Mouse (Mus musculus) spleen, adult 2 months (tissue): ENCODE data around the gene Dlg5. TPM values are rescaled to one million over a fixed set of nuclear protein-coding genes. Genes with fewer than 3 reads are reported as not detected.

Experiments
- DNase-seq, 2 experiments: peaks; one replicate each; pipeline versions ENCODE4 v3.0.0 to v3.0.0-alpha.2; 2012 to 2021; ENCODE audit warnings: low spot score in 2 of 2, low read depth in 1 of 2
- H3K27ac ChIP-seq: fragments of 200-500 bp; 2 replicates; pipeline ENCODE4 v1.5.1; 2012; ENCODE audit warnings: low read length, inconsistent platforms; ENCODE audit not compliant: insufficient read depth
- H3K27me3 ChIP-seq: fragments of 200-500 bp; 2 replicates; pipeline ENCODE4 v1.6.1; 2012; ENCODE audit warnings: mild to moderate bottlenecking, moderate library complexity, low read length, inconsistent platforms; ENCODE audit not compliant: control insufficient read depth, insufficient read depth
- H3K36me3 ChIP-seq: fragments of 200-500 bp; 2 replicates; pipeline ENCODE4 v1.6.1; 2012; ENCODE audit warnings: mild to moderate bottlenecking, low read length, inconsistent platforms; ENCODE audit not compliant: control insufficient read depth, insufficient read depth
- H3K4me1 ChIP-seq: fragments of 200-500 bp; 2 replicates; pipeline ENCODE4 v1.6.1; 2011; ENCODE audit warnings: inconsistent platforms; ENCODE audit not compliant: control insufficient read depth, insufficient read depth, insufficient read length
- H3K4me3 ChIP-seq: fragments of 200-500 bp; 2 replicates; pipeline ENCODE4 v1.5.1; 2011; ENCODE audit warnings: mild to moderate bottlenecking, inconsistent platforms; ENCODE audit not compliant: insufficient read depth, insufficient read length; ENCODE audit errors: extremely low read depth
- CTCF ChIP-seq: fragments of 200-500 bp; IDR thresholded peaks from 2 replicates; pipeline ENCODE4 v1.5.1; 2011; ENCODE audit warnings: mild to moderate bottlenecking, inconsistent platforms; ENCODE audit not compliant: insufficient read depth, insufficient read length, insufficient replicate concordance; ENCODE audit errors: extremely low read depth
- POLR2A ChIP-seq: fragments of 200-500 bp; IDR thresholded peaks from 2 replicates; pipeline ENCODE4 v1.6.1; 2011; ENCODE audit warnings: low read depth, low read length, inconsistent platforms
- WGBS: fragments of 180-500 bp; shearing (Covaris S2); methylation state at CpG from one replicate; pipeline ENCODE4 v1.1.7; 2018; 5-methylcytosine and 5-hydroxymethylcytosine counted together
- polyA plus RNA-seq: library from polyadenylated mRNA; depleted of rRNA; stranded (reverse); fragments of >200 nt; gene quantifications from 2 replicates; pipeline ENCODE4 v1.2.3, GENCODE M21; 2012

Dlg5 gene
- polyA plus RNA-seq, 1 experiment, result 6.5 TPM

- H3K4me1 ChIP-seq, result no peaks in the 10 kb centered on the region
- H3K36me3 ChIP-seq, result no peaks in the 10 kb centered on the region
- no peak overlapping the region for H3K4me3 ChIP-seq
- DNase-seq, result no peak
- no peak overlapping the region for H3K27ac ChIP-seq
- no peaks in the 10 kb centered on the region for H3K27me3 ChIP-seq
- 54% methylated on average over 2 of the region's 2 CpGs for WGBS
- TF ChIP-seq POLR2A (no peak), CTCF (no peak)
These were observed 29.8 kb upstream of the Dlg5 start for GRCm38 (mm10) chr14:24275534-24275933.

- no peaks in the 10 kb centered on the region for H3K4me1 ChIP-seq
- no peak overlapping the region for H3K4me3 ChIP-seq
- WGBS, result 68% methylated on average over 2 of the region's 2 CpGs
- no peak for DNase-seq
- H3K27me3 ChIP-seq, result no peaks in the 10 kb centered on the region
- no peak overlapping the region for H3K27ac ChIP-seq
- no peaks in the 10 kb centered on the region for H3K36me3 ChIP-seq
- TF ChIP-seq CTCF (no peak), POLR2A (no peak)
These were observed 27.9 kb upstream of the Dlg5 start for GRCm38 (mm10) chr14:24273575-24273974.

DNA sequence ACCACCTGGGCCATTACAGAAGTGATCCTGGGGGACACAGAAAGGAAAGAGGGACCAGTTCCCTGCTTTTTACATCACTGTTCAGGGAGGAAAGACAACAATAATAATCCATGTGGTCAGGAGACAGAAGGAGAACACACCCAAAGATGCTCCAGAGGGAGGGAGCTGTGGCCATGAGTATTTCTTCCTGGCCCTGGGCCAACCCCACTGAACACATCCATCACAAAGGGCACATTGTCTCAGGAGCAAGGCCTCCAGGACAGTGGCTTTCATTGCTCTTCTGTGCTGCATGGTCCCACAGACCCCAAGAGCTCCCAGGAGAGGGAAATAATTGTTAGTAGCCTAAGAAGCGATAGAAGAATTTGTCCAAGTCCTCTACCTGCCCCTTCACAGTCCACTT, 23.9 kb upstream of the Dlg5 start:
- no peak overlapping the region for H3K4me3 ChIP-seq
- no peaks in the 10 kb centered on the region for H3K4me1 ChIP-seq
- DNase-seq, result no peak
- H3K36me3 ChIP-seq, result no peaks in the 10 kb centered on the region
- no peak overlapping the region for H3K27ac ChIP-seq
- TF ChIP-seq CTCF (no peak), POLR2A (no peak)
- 74% methylated on average over 1 of the region's 1 CpGs for WGBS
- H3K27me3 ChIP-seq, result no peaks in the 10 kb centered on the region

- no peak for DNase-seq
- H3K4me1 ChIP-seq, result no peaks in the 10 kb centered on the region
- H3K27ac ChIP-seq, result no peak overlapping the region
- 75% methylated on average over 2 of the region's 2 CpGs for WGBS
- H3K27me3 ChIP-seq, result no peaks in the 10 kb centered on the region
- no peak for TF ChIP-seq POLR2A
- no peak for TF ChIP-seq CTCF
- H3K36me3 ChIP-seq, result no peaks in the 10 kb centered on the region
- no peak overlapping the region for H3K4me3 ChIP-seq
These were observed 17.2 kb upstream of the Dlg5 start for GRCm38 (mm10) chr14:24262915-24263314.

- Histone ChIP-seq H3K27me3 (no peaks in the 10 kb centered on the region), H3K4me1 (no peaks in the 10 kb centered on the region), H3K27ac (no peak overlapping the region), H3K4me3 (no peak overlapping the region), H3K36me3 (no peaks in the 10 kb centered on the region)
- TF ChIP-seq POLR2A, result no peak
- no peak for TF ChIP-seq CTCF
- no peak for DNase-seq
- 79% methylated on average over 6 of the region's 6 CpGs for WGBS
These were observed 16.7 kb upstream of the Dlg5 start for GRCm38 (mm10) chr14:24262382-24262781.

DNA sequence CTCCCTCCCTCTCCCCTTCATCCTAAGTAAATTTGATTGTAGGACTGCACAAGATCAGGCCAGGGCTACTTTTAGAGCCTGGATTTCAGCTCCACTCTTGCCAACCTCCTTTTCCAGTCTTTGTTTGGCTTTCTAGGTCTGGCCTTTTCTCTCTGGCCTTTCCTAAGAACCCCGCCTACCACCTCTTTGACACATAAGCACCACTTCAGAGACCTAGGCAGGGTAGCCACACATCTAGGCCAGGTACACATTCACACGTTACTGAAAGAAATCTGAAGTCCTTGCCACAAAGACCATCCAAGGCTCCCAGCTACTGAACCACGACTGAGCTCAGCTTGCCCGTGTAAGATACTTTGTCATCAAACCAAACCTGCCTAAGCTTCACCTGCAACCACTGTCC, 14.7 kb upstream of the Dlg5 start:
- Histone ChIP-seq H3K4me3 (no peak overlapping the region), H3K27ac (no peak overlapping the region), H3K36me3 (no peaks in the 10 kb centered on the region), H3K4me1 (no peaks in the 10 kb centered on the region), H3K27me3 (no peaks in the 10 kb centered on the region)
- no peak for DNase-seq
- TF ChIP-seq POLR2A, result no peak
- no peak for TF ChIP-seq CTCF
- 72% methylated on average over 4 of the region's 4 CpGs for WGBS

GRCm38 (mm10) chr14:24255956-24256355, 10.2 kb upstream of the Dlg5 start:
- H3K27me3 ChIP-seq, result no peaks in the 10 kb centered on the region
- H3K27ac ChIP-seq, result no peak overlapping the region
- DNase-seq, result no peak
- H3K36me3 ChIP-seq, result no peaks in the 10 kb centered on the region
- no peak overlapping the region for H3K4me3 ChIP-seq
- no peak for TF ChIP-seq POLR2A
- no peak for TF ChIP-seq CTCF
- H3K4me1 ChIP-seq, result no peaks in the 10 kb centered on the region
- WGBS, result 56% methylated on average over 2 of the region's 2 CpGs
